Mouse (Mus musculus) intestine, embryonic 15.5 days (tissue): ENCODE results near the gene Tspan4. TPM values are rescaled to one million over a fixed set of nuclear protein-coding genes. Genes with fewer than 3 reads are reported as not detected.

ENCODE experiments used
- ATAC-seq: fragments of 200-750 bp; cut with Nextera tagmentation; 2 replicates; pipeline ENCODE4 v1.8.0; 2017; ENCODE audit warnings: moderate TSS enrichment, moderate library complexity
- H3K27ac ChIP-seq: fragments of 300-500 bp; sonication (generic); 2 replicates; pipeline ENCODE4 v1.5.1; 2015; ENCODE audit warnings: mild to moderate bottlenecking, inconsistent platforms
- H3K27me3 ChIP-seq: fragments of 300-500 bp; sonication (generic); replicated peaks from 2 replicates; pipeline ENCODE4 v1.6.1; 2015; ENCODE audit warnings: inconsistent platforms
- H3K36me3 ChIP-seq: fragments of 300-500 bp; sonication (generic); 2 replicates; pipeline ENCODE4 v1.6.1; 2015; ENCODE audit warnings: inconsistent platforms
- H3K4me1 ChIP-seq: fragments of 300-500 bp; sonication (generic); replicated peaks from 2 replicates; pipeline ENCODE4 v1.6.1; 2015; ENCODE audit warnings: inconsistent platforms
- H3K4me2 ChIP-seq: fragments of 300-500 bp; sonication (generic); replicated peaks from 2 replicates; pipeline ENCODE4 v1.6.1; 2015; ENCODE audit warnings: mild to moderate bottlenecking, inconsistent platforms
- H3K4me3 ChIP-seq: fragments of 300-500 bp; sonication (generic); replicated peaks from 2 replicates; pipeline ENCODE4 v1.5.1; 2015; ENCODE audit warnings: inconsistent platforms
- H3K9ac ChIP-seq: fragments of 300-500 bp; sonication (generic); 2 replicates; pipeline ENCODE4 v1.6.1; 2015; ENCODE audit warnings: inconsistent platforms
- H3K9me3 ChIP-seq: fragments of 300-500 bp; sonication (generic); 2 replicates; pipeline ENCODE4 v1.6.1; 2016; ENCODE audit warnings: inconsistent platforms
- WGBS: fragments of 180-500 bp; shearing (Covaris S2); methylation state at CpG from one replicate; pipeline ENCODE4 v1.1.7; 2015; 5-methylcytosine and 5-hydroxymethylcytosine counted together
- polyA plus RNA-seq: library from polyadenylated mRNA; unstranded; fragments of >200 nt; fragmentation: Nextera tagmentation; extraction: Ambion mirVana; gene quantifications from 2 replicates; pipeline ENCODE4 v1.2.1, GENCODE M21; 2015

Gene Tspan4
- polyA plus RNA-seq, 1 experiment from 2014 or later, result 60.7 TPM

GRCm38 (mm10) chr7:141535570-141535969 is 60.5 kb downstream of the Tspan4 start:
- no peaks in the 10 kb centered on the region for H3K36me3 ChIP-seq
- peaks cover 15% of the 10 kb centered on the region for H3K4me1 ChIP-seq
- H3K27ac ChIP-seq, result 0 out of 2 replicates have a peak overlapping the region, but pooled peaks have one; percentile 18
- no peak overlapping the region for H3K4me3 ChIP-seq
- H3K9ac ChIP-seq, result no peak overlapping the region
- no peak overlapping the region for H3K4me2 ChIP-seq
- no peaks in the 10 kb centered on the region for H3K27me3 ChIP-seq
- ATAC-seq, result 0 out of 2 replicates have a peak, but pooled peaks have one; percentile 34
- 48% methylated on average over 1 of the region's 1 CpGs for WGBS
- H3K9me3 ChIP-seq, result no peaks in the 10 kb centered on the region

GRCm38 (mm10) chr7:141538852-141539555 is 64.0 kb downstream of the Tspan4 start:
- peak overlapping the region; percentile 75 for H3K4me3 ChIP-seq
- ATAC-seq, result peak; percentile 52
- peak overlapping the region; percentile 69 for H3K27ac ChIP-seq
- no peaks in the 10 kb centered on the region for H3K36me3 ChIP-seq
- H3K27me3 ChIP-seq, result no peaks in the 10 kb centered on the region
- peak overlapping the region; percentile 83 for H3K4me2 ChIP-seq
- H3K9ac ChIP-seq, result peak overlapping the region; percentile 71
- 9% methylated on average over 18 of the region's 18 CpGs for WGBS
- peaks cover 20% of the 10 kb centered on the region for H3K4me1 ChIP-seq
- no peaks in the 10 kb centered on the region for H3K9me3 ChIP-seq

GRCm38 (mm10) chr7:141539556-141540311 is 64.7 kb downstream of the Tspan4 start, which contains the start of gene Chid1:
Chid1 (minus strand) TSS chr7:141539857.
- no peaks in the 10 kb centered on the region for H3K27me3 ChIP-seq
- peak within 1 kb of the TSS; percentile 72 for H3K27ac ChIP-seq
- peak within 1 kb of the TSS; percentile 75 for H3K4me3 ChIP-seq
- H3K4me1 ChIP-seq, result peaks cover 20% of the 10 kb centered on the region
- H3K4me2 ChIP-seq, result peak within 1 kb of the TSS; percentile 83
- H3K36me3 ChIP-seq, result no peaks in the 10 kb centered on the region
- no peaks in the 10 kb centered on the region for H3K9me3 ChIP-seq
- WGBS, result 1% methylated on average over 46 of the region's 46 CpGs
- peak; percentile 97 for ATAC-seq
- peak within 1 kb of the TSS; percentile 71 for H3K9ac ChIP-seq

GRCm38 (mm10) chr7:141540312-141541081 is 65.5 kb downstream of the Tspan4 start:
- H3K27ac ChIP-seq, result peak overlapping the region; percentile 72
- WGBS, result 57% methylated on average over 13 of the region's 13 CpGs

GRCm38 (mm10) chr7:141541681-141542080 is 66.6 kb downstream of the Tspan4 start:
- no peaks in the 10 kb centered on the region for H3K36me3 ChIP-seq
- no peak overlapping the region for H3K9ac ChIP-seq
- peaks cover 20% of the 10 kb centered on the region for H3K4me1 ChIP-seq
- no peaks in the 10 kb centered on the region for H3K9me3 ChIP-seq
- ATAC-seq, result no peak
- WGBS, result 82% methylated on average over 4 of the region's 4 CpGs
- no peaks in the 10 kb centered on the region for H3K27me3 ChIP-seq
- no peak overlapping the region for H3K27ac ChIP-seq
- no peak overlapping the region for H3K4me2 ChIP-seq
- no peak overlapping the region for H3K4me3 ChIP-seq

More at GRCm38 (mm10) chr7:141540312-141541081, 65.5 kb downstream of the Tspan4 start:
- peaks cover 20% of the 10 kb centered on the region for H3K4me1 ChIP-seq
- no peaks in the 10 kb centered on the region for H3K9me3 ChIP-seq
- H3K27me3 ChIP-seq, result no peaks in the 10 kb centered on the region
- peak overlapping the region; percentile 83 for H3K4me2 ChIP-seq
- no peaks in the 10 kb centered on the region for H3K36me3 ChIP-seq
- peak overlapping the region; percentile 75 for H3K4me3 ChIP-seq
- peak overlapping the region; percentile 51 for H3K9ac ChIP-seq
- ATAC-seq, result peak; percentile 14

GRCm38 (mm10) chr7:141542588-141542987 is 67.5 kb downstream of the Tspan4 start:
- Histone ChIP-seq H3K4me1 (peaks cover 20% of the 10 kb centered on the region), H3K27ac (no peak overlapping the region), H3K27me3 (no peaks in the 10 kb centered on the region), H3K9me3 (no peaks in the 10 kb centered on the region), H3K9ac (no peak overlapping the region), H3K36me3 (no peaks in the 10 kb centered on the region), H3K4me2 (no peak overlapping the region), H3K4me3 (no peak overlapping the region)
- ATAC-seq, result no peak
- 87% methylated on average over 2 of the region's 2 CpGs for WGBS

Other genes with a start within 250 kb of the Tspan4 start
- 61.9 and 62.1 TPM in 2 replicates for gene Phrf1, start 246.5 kb upstream of the Tspan4 start, polyA plus RNA-seq
- gene Irf7, start 208.8 kb upstream of the Tspan4 start, polyA plus RNA-seq, result 5.2 and 5.7 TPM in 2 replicates
- 75.8 and 96.1 TPM in 2 replicates for gene Cdhr5, start 198.5 kb upstream of the Tspan4 start, polyA plus RNA-seq
- 203 and 260 TPM in 2 replicates for gene Sct, start 196.1 kb upstream of the Tspan4 start, polyA plus RNA-seq
- 0.35 and 0.40 TPM in 2 replicates for gene Drd4, start 183.2 kb upstream of the Tspan4 start, polyA plus RNA-seq
- gene Deaf1, start 147.6 kb upstream of the Tspan4 start, polyA plus RNA-seq, result 63.1 and 63.5 TPM in 2 replicates
- gene Tmem80, start 147.5 kb upstream of the Tspan4 start, polyA plus RNA-seq, result 35.1 and 35.6 TPM in 2 replicates
- 117 and 133 TPM in 2 replicates for gene Eps8l2, start 136.4 kb upstream of the Tspan4 start, polyA plus RNA-seq
- gene Taldo1, start 83.0 kb upstream of the Tspan4 start, polyA plus RNA-seq, result 458 and 460 TPM in 2 replicates
- gene Gatd1, start 61.1 kb upstream of the Tspan4 start, polyA plus RNA-seq, result 47.4 and 49.2 TPM in 2 replicates
- 3.8 and 3.9 TPM in 2 replicates for gene Cend1, start 45.7 kb upstream of the Tspan4 start, polyA plus RNA-seq
- gene Slc25a22, start 37.3 kb upstream of the Tspan4 start, polyA plus RNA-seq, result 28.5 and 33.1 TPM in 2 replicates
- gene Pidd1, start 31.2 kb upstream of the Tspan4 start, polyA plus RNA-seq, result 7.6 and 9.6 TPM in 2 replicates
- 1,378 and 1,526 TPM in 2 replicates for gene Rplp2, start 27.9 kb upstream of the Tspan4 start, polyA plus RNA-seq
- gene Pnpla2, start 20.0 kb upstream of the Tspan4 start, polyA plus RNA-seq, result 35.1 and 38.1 TPM in 2 replicates
- 16.5 and 22.0 TPM in 2 replicates for gene Cracr2b, start 14.1 kb upstream of the Tspan4 start, polyA plus RNA-seq
- gene Cd151, start 7.8 kb upstream of the Tspan4 start, polyA plus RNA-seq, result 21.5 and 25.5 TPM in 2 replicates
- gene Polr2l, start 108 bp upstream of the Tspan4 start, polyA plus RNA-seq, result 57.9 and 61.9 TPM in 2 replicates
- 52.6 and 62.3 TPM in 2 replicates for gene Chid1, start 64.6 kb downstream of the Tspan4 start, polyA plus RNA-seq
- gene Ap2a2, start 86.9 kb downstream of the Tspan4 start, polyA plus RNA-seq, result 79.1 and 84.1 TPM in 2 replicates
- gene Muc6, start 180.1 kb downstream of the Tspan4 start, polyA plus RNA-seq, result 0.21 and 0.24 TPM in 2 replicates
- gene Muc2, start 215.1 kb downstream of the Tspan4 start, polyA plus RNA-seq, result 9.4 and 16.7 TPM in 2 replicates